In the genomic region with DNA sequence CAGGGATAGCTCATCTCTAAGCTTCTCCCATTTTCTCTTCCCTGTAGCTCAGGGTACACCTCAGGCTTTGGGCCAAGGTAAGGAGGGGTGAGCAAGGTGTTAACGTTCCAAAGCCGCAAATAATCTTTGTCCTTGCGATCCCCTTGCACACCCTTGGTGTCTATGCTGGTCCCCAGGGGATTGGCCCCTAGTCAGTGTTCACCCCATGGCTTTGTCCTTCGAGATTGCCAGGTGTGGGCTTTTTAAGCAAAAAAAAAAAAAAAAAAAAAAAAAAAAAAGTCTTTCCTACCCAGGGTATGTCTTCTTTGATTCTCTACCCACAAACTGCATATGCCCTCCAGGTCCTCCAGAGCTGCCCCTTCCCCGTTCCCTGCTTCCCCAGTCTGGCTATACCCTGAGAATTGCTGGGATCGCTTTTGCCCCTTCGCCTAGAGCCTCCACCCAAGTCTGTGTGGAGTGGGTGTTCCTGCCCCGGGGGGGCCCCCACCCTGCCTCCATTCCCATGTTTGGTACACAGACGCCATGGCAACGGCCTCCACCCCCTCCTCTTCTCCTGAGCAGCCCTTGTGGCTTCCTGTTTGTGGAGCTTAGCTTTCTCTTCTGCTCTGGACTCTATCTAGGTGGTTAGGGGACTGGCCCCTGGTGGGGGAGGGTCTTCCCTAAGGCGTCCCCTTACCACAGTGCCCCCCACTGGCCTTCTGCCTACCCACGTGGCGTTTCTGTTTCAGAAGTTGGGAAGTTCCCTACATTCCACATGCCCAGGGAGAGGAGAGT, we compare ENCODE assay signal across 8 mouse cellular contexts. TPM values are rescaled to one million over a fixed set of nuclear protein-coding genes. Genes with fewer than 3 reads are reported as not detected.
A peak's percentile ranks its signal among the peaks of the same experiment; 100 is the strongest.
DNase-seq lines count a peak whose midpoint lies in the region; ATAC-seq and TF ChIP-seq lines count a peak whose summit lies in the region.

No protein-coding gene starts in this region.

- H3K9me3 ChIP-seq in MEL (replicated peaks; ENCODE audit: insufficient read depth, low read length), result no peaks in the 10 kb centered on the region
- no peaks in the 10 kb centered on the region for H3K9me3 ChIP-seq in lung, embryonic 15.5 days
- no peaks in the 10 kb centered on the region for H3K9me3 ChIP-seq in neural tube, embryonic 15.5 days (replicated peaks)

- H3K27ac ChIP-seq in MEL (ENCODE audit: control insufficient read depth, low read depth, low read length), result peak overlapping the region; percentile 78
- peak overlapping the region; percentile 95 for H3K27ac ChIP-seq in lung, embryonic 15.5 days
- H3K27ac ChIP-seq in neural tube, embryonic 15.5 days (replicated peaks), result peak overlapping the region; percentile 71

- H3K36me3 ChIP-seq in MEL (ENCODE audit: control insufficient read depth in 1 of 2, insufficient read depth in 2 of 2, low read length in 2 of 2), result peaks cover 0 to 25% of the 10 kb centered on the region in 2 experiments; a peak in 2 of 4 replicates
- peaks cover 22% of the 10 kb centered on the region for H3K36me3 ChIP-seq in lung, embryonic 15.5 days
- peaks cover 13% of the 10 kb centered on the region for H3K36me3 ChIP-seq in neural tube, embryonic 15.5 days

- no peak; a peak in 1 of 4 replicates for TF ChIP-seq POLR2A in MEL (IDR thresholded peaks at IDR 0.05; ENCODE audit: control insufficient read depth in 1 of 2, insufficient read depth in 1 of 2, low read depth in 1 of 2, low read length in 2 of 2, poor library complexity in 1 of 2)

- H3K4me1 ChIP-seq in MEL (ENCODE audit: control insufficient read depth in 1 of 2, insufficient read depth in 2 of 2, low read length in 2 of 2), result peaks cover 9 to 37% of the 10 kb centered on the region in 2 experiments
- H3K4me1 ChIP-seq in lung, embryonic 15.5 days, result peaks cover 51% of the 10 kb centered on the region
- H3K4me1 ChIP-seq in neural tube, embryonic 15.5 days, result peaks cover 55% of the 10 kb centered on the region

- peak overlapping the region; percentile 65 to 91 for H3K4me3 ChIP-seq in MEL (ENCODE audit: control insufficient read depth in 1 of 2, insufficient read depth in 1 of 2, low read depth in 2 of 2, low read length in 2 of 2)
- H3K4me3 ChIP-seq in lung, embryonic 15.5 days, result peak overlapping the region; percentile 69
- peak overlapping the region; percentile 43 for H3K4me3 ChIP-seq in neural tube, embryonic 15.5 days (replicated peaks)

- peak; percentile 62 for DNase-seq in MEL (ENCODE audit: low read depth, low spot score)
- peak; percentile 88 for DNase-seq in heart, adult 8-10 months (ENCODE audit: low spot score)
- peak; percentile 63 for DNase-seq in kidney, adult 18-20 months
- DNase-seq in right cerebral cortex, adult 2 months (ENCODE audit: low spot score in 2 of 2), result no peak
- no peak for DNase-seq in cerebellum, postnatal 36 days

- TF ChIP-seq CTCF in MEL (IDR thresholded peaks at IDR 0.05 in 2 of 3, conservative IDR thresholded peaks at IDR 0.05 in 1 of 3; ENCODE audit: control insufficient read depth in 1 of 3, insufficient read depth in 1 of 3, low read depth in 2 of 3, low read length in 3 of 3, poor library complexity in 1 of 3, severe bottlenecking in 1 of 3), result no peak

- TF ChIP-seq RAD21 in MEL (IDR thresholded peaks at IDR 0.05; ENCODE audit: low read depth, low read length), result no peak

- WGBS in lung, embryonic 15.5 days, result 14% methylated on average over 13 of the region's 13 CpGs
- WGBS in neural tube, embryonic 15.5 days, result 31% methylated on average over 13 of the region's 13 CpGs

- H3K4me2 ChIP-seq in lung, embryonic 15.5 days, result peak overlapping the region; percentile 78
- H3K4me2 ChIP-seq in neural tube, embryonic 15.5 days, result peak overlapping the region; percentile 57

- peak; percentile 52 for ATAC-seq in common myeloid progenitor, adult 5-6 weeks (replicated peaks; ENCODE audit: low read depth, poor library complexity, severe bottlenecking)
- ATAC-seq in lung, embryonic 15.5 days (ENCODE audit: borderline replicate concordance, extremely low read depth, low FRiP score, low TSS enrichment), result peak; percentile 23; the same call in 1 of the 2 replicates
- ATAC-seq in neural tube, embryonic 15.5 days (ENCODE audit: low FRiP score), result peak; percentile 2; the same call in 1 of the 2 replicates

- 0 out of 4 replicates have a peak, but pooled peaks of 1 of the 2 experiments have one; percentile 16 for TF ChIP-seq EP300 in MEL (IDR thresholded peaks at IDR 0.05; ENCODE audit: low read depth in 1 of 2, low read length in 2 of 2)

- peaks cover 43% of the 10 kb centered on the region for H3K79me2 ChIP-seq in MEL (ENCODE audit: control insufficient read depth, insufficient read depth, low read length, poor library complexity)

- H3K27me3 ChIP-seq in MEL (ENCODE audit: control insufficient read depth in 1 of 2, insufficient read depth in 2 of 2, low read length in 2 of 2), result no peaks in the 10 kb centered on the region
- H3K27me3 ChIP-seq in lung, embryonic 15.5 days, result no peaks in the 10 kb centered on the region
- peaks cover 37% of the 10 kb centered on the region for H3K27me3 ChIP-seq in neural tube, embryonic 15.5 days (replicated peaks)

- peak overlapping the region; percentile 61 for H3K9ac ChIP-seq in MEL (ENCODE audit: control insufficient read depth, low read depth, low read length, poor library complexity, severe bottlenecking)
- peak overlapping the region; percentile 88 for H3K9ac ChIP-seq in lung, embryonic 15.5 days
- H3K9ac ChIP-seq in neural tube, embryonic 15.5 days (replicated peaks), result 0 out of 2 replicates have a peak overlapping the region, but pooled peaks have one; percentile 42

TF ChIP-seq in MEL, 35 proteins besides CTCF, POLR2A, EP300 and RAD21 (continues in another document):
- TF ChIP-seq ZNF384 (IDR thresholded peaks at IDR 0.05; ENCODE audit: low read depth, low read length) (peak; percentile 29; the same call in 1 of the 2 replicates), ETS1 (IDR thresholded peaks at IDR 0.05; ENCODE audit: low read depth, low read length) (peak; percentile 28; the same call in 1 of the 2 replicates), MXI1 (IDR thresholded peaks at IDR 0.05; ENCODE audit: low read depth, low read length) (peak; percentile 53), ELF1 (IDR thresholded peaks at IDR 0.05; ENCODE audit: low read depth, low read length) (0 out of 2 replicates have a peak, but pooled peaks have one; percentile 35), HCFC1 (IDR thresholded peaks at IDR 0.05; ENCODE audit: low read depth, low read length) (no peak), BHLHE40 (IDR thresholded peaks at IDR 0.05; ENCODE audit: borderline replicate concordance, low read depth, low read length) (0 out of 2 replicates have a peak, but pooled peaks have one; percentile 19), NRF1 (IDR thresholded peaks at IDR 0.05; ENCODE audit: insufficient read depth, low read depth, low read length, poor library complexity, severe bottlenecking) (no peak), ZC3H11A (IDR thresholded peaks at IDR 0.05; ENCODE audit: low read depth, low read length) (no peak), JUND (IDR thresholded peaks at IDR 0.05; ENCODE audit: low read depth, low read length) (no peak), MAZ (IDR thresholded peaks at IDR 0.05; ENCODE audit: low read depth, low read length) (0 out of 2 replicates have a peak, but pooled peaks have one; percentile 22)

RNA-seq across cellular contexts. Expression of gene Tagln2, which starts 1.7 kb away (rescaled TPM):
- 100 and 150 TPM in 2 replicates for total RNA-seq in MEL (2012; rRNA removed)
- polyA plus RNA-seq in MEL (2012; ENCODE audit: insufficient read depth in 1 of 2, insufficient read length in 2 of 2, low read depth in 1 of 2, low replicate concordance in 2 of 2, missing spikeins in 1 of 2), result 100 to 1,000 TPM; 332 to 581 TPM
- 212 and 241 TPM in 2 replicates for total RNA-seq in common myeloid progenitor, adult 5-6 weeks (2017)
- total RNA-seq in heart, adult 8-10 months (2022), result 10 to 100 TPM; 37.8 to 77.3 (median 50.1) TPM
- polyA plus RNA-seq in lung, embryonic 15.5 days (2015; fragmentation: Nextera tagmentation; extraction: Ambion mirVana), result 541 and 580 TPM in 2 replicates
- polyA plus RNA-seq in neural tube, embryonic 15.5 days (2015; fragmentation: Nextera tagmentation; extraction: Ambion mirVana), result 140 and 198 TPM in 2 replicates

RNA-seq across cellular contexts. Expression of gene Cfap45, which starts 19.0 kb away (rescaled TPM):
- 0.29 TPM in 1 of 2 replicates, not detected in the other for total RNA-seq in MEL (2012; rRNA removed)
- polyA plus RNA-seq in MEL (2012; ENCODE audit: insufficient read depth in 1 of 2, insufficient read length in 2 of 2, low read depth in 1 of 2, low replicate concordance in 2 of 2, missing spikeins in 1 of 2), result under 1 TPM in 1 of 2 experiments, not detected in 1; 0.40 TPM
- 0.32 and 2.0 TPM in 2 replicates for total RNA-seq in common myeloid progenitor, adult 5-6 weeks (2017)
- total RNA-seq in heart, adult 8-10 months (2022), result under 1 TPM; 0.19 to 0.98 (median 0.46) TPM
- 8.1 and 10.7 TPM in 2 replicates for polyA plus RNA-seq in lung, embryonic 15.5 days (2015; fragmentation: Nextera tagmentation; extraction: Ambion mirVana)
- 3.8 and 4.3 TPM in 2 replicates for polyA plus RNA-seq in neural tube, embryonic 15.5 days (2015; fragmentation: Nextera tagmentation; extraction: Ambion mirVana)

RNA-seq across cellular contexts. Expression of gene Igsf9, which starts 20.0 kb away (rescaled TPM):
- 0.12 and 0.13 TPM in 2 replicates for total RNA-seq in MEL (2012; rRNA removed)
- under 1 TPM in 1 of 2 experiments, not detected in 1; 0.38 TPM for polyA plus RNA-seq in MEL (2012; ENCODE audit: insufficient read depth in 1 of 2, insufficient read length in 2 of 2, low read depth in 1 of 2, low replicate concordance in 2 of 2, missing spikeins in 1 of 2)
- total RNA-seq in common myeloid progenitor, adult 5-6 weeks (2017), result 0.14 and 2.2 TPM in 2 replicates
- under 1 TPM; 0.12 to 0.87 (median 0.78) TPM for total RNA-seq in heart, adult 8-10 months (2022)
- polyA plus RNA-seq in lung, embryonic 15.5 days (2015; fragmentation: Nextera tagmentation; extraction: Ambion mirVana), result 21.7 and 22.5 TPM in 2 replicates
- polyA plus RNA-seq in neural tube, embryonic 15.5 days (2015; fragmentation: Nextera tagmentation; extraction: Ambion mirVana), result 38.9 TPM in 2 replicates

RNA-seq across cellular contexts. Expression of gene Slamf9, which starts 26.4 kb away (rescaled TPM):
- total RNA-seq in MEL (2012; rRNA removed), result 0.23 TPM in 1 of 2 replicates, not detected in the other
- under 1 TPM in 1 of 2 experiments, not detected in 1; 0.38 TPM for polyA plus RNA-seq in MEL (2012; ENCODE audit: insufficient read depth in 1 of 2, insufficient read length in 2 of 2, low read depth in 1 of 2, low replicate concordance in 2 of 2, missing spikeins in 1 of 2)
- total RNA-seq in common myeloid progenitor, adult 5-6 weeks (2017), result not detected in 2 replicates
- total RNA-seq in heart, adult 8-10 months (2022), result 1 to 10 TPM in 2 of 4 experiments, under 1 TPM in 2; 0.27 to 2.3 (median 1.1) TPM
- 0.31 and 0.51 TPM in 2 replicates for polyA plus RNA-seq in lung, embryonic 15.5 days (2015; fragmentation: Nextera tagmentation; extraction: Ambion mirVana)
- polyA plus RNA-seq in neural tube, embryonic 15.5 days (2015; fragmentation: Nextera tagmentation; extraction: Ambion mirVana), result 0.36 and 0.38 TPM in 2 replicates

RNA-seq across cellular contexts. Expression of gene Vsig8, which starts 54.2 kb away (rescaled TPM):
- total RNA-seq in MEL (2012; rRNA removed), result not detected in 2 replicates
- not detected for polyA plus RNA-seq in MEL (2012; ENCODE audit: insufficient read depth in 1 of 2, insufficient read length in 2 of 2, low read depth in 1 of 2, low replicate concordance in 2 of 2, missing spikeins in 1 of 2)
- not detected in 2 replicates for total RNA-seq in common myeloid progenitor, adult 5-6 weeks (2017)
- not detected for total RNA-seq in heart, adult 8-10 months (2022)
- polyA plus RNA-seq in lung, embryonic 15.5 days (2015; fragmentation: Nextera tagmentation; extraction: Ambion mirVana), result 0.24 and 0.47 TPM in 2 replicates
- polyA plus RNA-seq in neural tube, embryonic 15.5 days (2015; fragmentation: Nextera tagmentation; extraction: Ambion mirVana), result 1.4 and 1.9 TPM in 2 replicates

Comparison
In these comparisons a context has a peak if more than half of its experiments do, and no peak if none do; other contexts are left out.
1. DNase-seq: peak in MEL (single experiment), heart, adult 8-10 months (single experiment) and kidney, adult 18-20 months (single experiment); none in right cerebral cortex, adult 2 months (0 of 2) and cerebellum, postnatal 36 days (0 of 2).
2. ATAC-seq: peak in every context shown above with its lines; median percentile 52 in common myeloid progenitor, adult 5-6 weeks; 23 in lung, embryonic 15.5 days; 2 in neural tube, embryonic 15.5 days.
3. Peak in every context shown above with its lines, with median percentiles within 50 percentile points of each other: H3K27ac ChIP-seq, H3K4me3 ChIP-seq and H3K9ac ChIP-seq.